Mouse (Mus musculus) MEL (cell line): ENCODE measurements at regions not wholly inside any gene's neighbourhood (a gene's known extent, or its start where the extent isn't known, plus 50 kb on each side); places are given as distances from the start of the nearest gene placed in this dataset.

Experiments used
- DNase-seq: peaks from one replicate; pipeline ENCODE4 v3.0.0; 2011; ENCODE audit warnings: low read depth, low spot score
- H3K27ac ChIP-seq: 2 replicates; pipeline ENCODE4 v1.5.1; 2012; ENCODE audit warnings: low read depth, mild to moderate bottlenecking, control low read depth, low read length, moderate library complexity; ENCODE audit not compliant: control insufficient read depth
- H3K27me3 ChIP-seq, 2 experiments: fragments of 150-350 bp in 1 of 2; sonication (generic) in 1 of 2; 2 replicates each; pipeline ENCODE4 v1.6.1; 2012; ENCODE audit warnings: low read length in 2 of 2, mild to moderate bottlenecking in 2 of 2, improper control_type of control experiment in 1 of 2, moderate library complexity in 1 of 2; ENCODE audit not compliant: insufficient read depth in 2 of 2, control insufficient read depth in 1 of 2
- H3K36me3 ChIP-seq, 2 experiments: 2 replicates each; pipeline ENCODE4 v1.6.1; 2012 to 2014; ENCODE audit warnings: low read length in 2 of 2, improper control_type of control experiment in 1 of 2, inconsistent platforms in 1 of 2, mild to moderate bottlenecking in 1 of 2; ENCODE audit not compliant: insufficient read depth in 2 of 2, control insufficient read depth in 1 of 2
- H3K4me1 ChIP-seq, 2 experiments: fragments of 150-350 bp in 1 of 2; sonication (generic) in 1 of 2; 2 replicates each; pipeline ENCODE4 v1.6.1; 2012; ENCODE audit warnings: low read length in 2 of 2, improper control_type of control experiment in 1 of 2, mild to moderate bottlenecking in 1 of 2; ENCODE audit not compliant: insufficient read depth in 2 of 2, control insufficient read depth in 1 of 2
- H3K4me3 ChIP-seq, 2 experiments: fragments of 150-350 bp in 1 of 2; sonication (generic) in 1 of 2; 2 replicates each; pipeline ENCODE4 v1.5.1; 2012; ENCODE audit warnings: low read depth in 2 of 2, low read length in 2 of 2, mild to moderate bottlenecking in 2 of 2, moderate library complexity in 2 of 2, control low read depth in 1 of 2, improper control_type of control experiment in 1 of 2; ENCODE audit not compliant: control insufficient read depth in 1 of 2, insufficient read depth in 1 of 2
- H3K79me2 ChIP-seq: 2 replicates; pipeline ENCODE4 v1.6.1; 2012; ENCODE audit warnings: mild to moderate bottlenecking, low read length, moderate library complexity; ENCODE audit not compliant: control insufficient read depth, poor library complexity, insufficient read depth
- H3K9ac ChIP-seq: 2 replicates; pipeline ENCODE4 v1.6.1; 2012; ENCODE audit warnings: low read depth, mild to moderate bottlenecking, control low read depth, low read length, moderate library complexity; ENCODE audit not compliant: control insufficient read depth, poor library complexity, severe bottlenecking
- H3K9me3 ChIP-seq: fragments of 150-350 bp; sonication (generic); replicated peaks from 2 replicates; pipeline ENCODE4 v1.6.1; 2012; ENCODE audit warnings: mild to moderate bottlenecking, low read length, improper control_type of control experiment, moderate library complexity; ENCODE audit not compliant: insufficient read depth
- BHLHE40 ChIP-seq: IDR thresholded peaks from 2 replicates; pipeline ENCODE4 v1.6.1; 2012; ENCODE audit warnings: low read depth, mild to moderate bottlenecking, inconsistent platforms, low read length, improper control_type of control experiment, borderline replicate concordance
- CHD2 ChIP-seq: IDR thresholded peaks from 2 replicates; pipeline ENCODE4 v1.6.1; 2011; ENCODE audit warnings: low read length, improper control_type of control experiment
- CTCF ChIP-seq, 3 experiments: IDR thresholded peaks in 2 of 3; conservative IDR thresholded peaks in 1 of 3; 2 replicates each; pipeline ENCODE4 v1.5.1; 2011 to 2012; ENCODE audit warnings: low read length in 3 of 3, low read depth in 2 of 3, mild to moderate bottlenecking in 2 of 3, improper control_type of control experiment in 1 of 3, inconsistent platforms in 1 of 3, mixed read lengths in 1 of 3, moderate library complexity in 1 of 3; ENCODE audit not compliant: control insufficient read depth in 1 of 3, insufficient read depth in 1 of 3, poor library complexity in 1 of 3, severe bottlenecking in 1 of 3
- ELF1 ChIP-seq: IDR thresholded peaks from 2 replicates; pipeline ENCODE4 v1.6.1; 2014; ENCODE audit warnings: low read depth, mild to moderate bottlenecking, inconsistent platforms, low read length, improper control_type of control experiment, moderate library complexity
- ETS1 ChIP-seq: IDR thresholded peaks from 2 replicates; pipeline ENCODE4 v1.6.1; 2012; ENCODE audit warnings: low read depth, mild to moderate bottlenecking, inconsistent platforms, low read length, improper control_type of control experiment, moderate library complexity
- GATA1 ChIP-seq: IDR thresholded peaks from 2 replicates; pipeline ENCODE4 v1.6.1; 2011; ENCODE audit warnings: low read depth, low read length, improper control_type of control experiment
- HCFC1 ChIP-seq: IDR thresholded peaks from 2 replicates; pipeline ENCODE4 v1.6.1; 2012; ENCODE audit warnings: low read depth, mild to moderate bottlenecking, inconsistent platforms, low read length, improper control_type of control experiment, moderate library complexity
- JUND ChIP-seq: IDR thresholded peaks from 2 replicates; pipeline ENCODE4 v1.6.1; 2011; ENCODE audit warnings: low read depth, mild to moderate bottlenecking, improper control_type of control experiment, low read length
- KAT2A ChIP-seq: conservative IDR thresholded peaks from 2 replicates; pipeline ENCODE4 v1.6.1; 2012; ENCODE audit warnings: low read depth, low read length, improper control_type of control experiment, inconsistent platforms
- MAX ChIP-seq: IDR thresholded peaks from 2 replicates; pipeline ENCODE4 v1.6.1; 2011; ENCODE audit warnings: low read length, improper control_type of control experiment
- MXI1 ChIP-seq: IDR thresholded peaks from 2 replicates; pipeline ENCODE4 v1.6.1; 2011; ENCODE audit warnings: mild to moderate bottlenecking, low read depth, low read length, improper control_type of control experiment
- MYB ChIP-seq: IDR thresholded peaks from 2 replicates; pipeline ENCODE4 v1.6.1; 2011; ENCODE audit warnings: mild to moderate bottlenecking, low read depth, low read length, improper control_type of control experiment
- NRF1 ChIP-seq: IDR thresholded peaks from 2 replicates; pipeline ENCODE4 v1.6.1; 2014; ENCODE audit warnings: low read depth, mild to moderate bottlenecking, inconsistent platforms, low read length, improper control_type of control experiment, moderate library complexity; ENCODE audit not compliant: poor library complexity, insufficient read depth, severe bottlenecking
- POLR2AphosphoS2 ChIP-seq: IDR thresholded peaks from 2 replicates; pipeline ENCODE4 v1.6.1; 2011; ENCODE audit warnings: low read length, improper control_type of control experiment
- POLR2AphosphoS5 ChIP-seq: IDR thresholded peaks from 2 replicates; pipeline ENCODE4 v1.6.1; 2012; ENCODE audit warnings: low read depth, borderline replicate concordance, mild to moderate bottlenecking, inconsistent platforms, low read length, moderate library complexity, mixed read lengths
- RCOR1 ChIP-seq: IDR thresholded peaks from 2 replicates; pipeline ENCODE4 v1.6.1; 2012; ENCODE audit warnings: low read depth, mild to moderate bottlenecking, inconsistent platforms, low read length, improper control_type of control experiment
- SIN3A ChIP-seq: IDR thresholded peaks from 2 replicates; pipeline ENCODE4 v1.6.1; 2012; ENCODE audit warnings: low read length, improper control_type of control experiment, inconsistent platforms
- SMC3 ChIP-seq: IDR thresholded peaks from 2 replicates; pipeline ENCODE4 v1.6.1; 2011; ENCODE audit warnings: low read depth, low read length, improper control_type of control experiment
- TAL1 ChIP-seq: IDR thresholded peaks from 2 replicates; pipeline ENCODE4 v1.6.1; 2012; ENCODE audit warnings: mild to moderate bottlenecking, inconsistent platforms, low read length, moderate library complexity, mixed read lengths
- TCF12 ChIP-seq: IDR thresholded peaks from 2 replicates; pipeline ENCODE4 v1.6.1; 2014; ENCODE audit warnings: low read depth, mild to moderate bottlenecking, inconsistent platforms, low read length, improper control_type of control experiment, moderate library complexity
- USF1 ChIP-seq: IDR thresholded peaks from 2 replicates; pipeline ENCODE4 v1.6.1; 2014; ENCODE audit warnings: low read depth, mild to moderate bottlenecking, inconsistent platforms, low read length, improper control_type of control experiment, moderate library complexity
- USF2 ChIP-seq, 2 experiments: IDR thresholded peaks; 2 replicates each; pipeline ENCODE4 v1.6.1; 2011 to 2012; ENCODE audit warnings: improper control_type of control experiment in 2 of 2, low read length in 2 of 2, borderline replicate concordance in 1 of 2, inconsistent platforms in 1 of 2, low read depth in 1 of 2, mild to moderate bottlenecking in 1 of 2; ENCODE audit not compliant: insufficient read depth in 1 of 2
- ZC3H11A ChIP-seq: IDR thresholded peaks from 2 replicates; pipeline ENCODE4 v1.6.1; 2012; ENCODE audit warnings: low read depth, mild to moderate bottlenecking, inconsistent platforms, low read length, improper control_type of control experiment
- ZKSCAN1 ChIP-seq: IDR thresholded peaks from 2 replicates; pipeline ENCODE4 v1.6.1; 2012; ENCODE audit warnings: low read depth, mild to moderate bottlenecking, inconsistent platforms, low read length, improper control_type of control experiment, moderate library complexity
- ZMIZ1 ChIP-seq: IDR thresholded peaks from 2 replicates; pipeline ENCODE4 v1.6.1; 2012; ENCODE audit warnings: low read depth, mild to moderate bottlenecking, inconsistent platforms, low read length, improper control_type of control experiment, moderate library complexity
- ZNF384 ChIP-seq: IDR thresholded peaks from 2 replicates; pipeline ENCODE4 v1.6.1; 2012; ENCODE audit warnings: low read depth, mild to moderate bottlenecking, inconsistent platforms, low read length, improper control_type of control experiment

DNA sequence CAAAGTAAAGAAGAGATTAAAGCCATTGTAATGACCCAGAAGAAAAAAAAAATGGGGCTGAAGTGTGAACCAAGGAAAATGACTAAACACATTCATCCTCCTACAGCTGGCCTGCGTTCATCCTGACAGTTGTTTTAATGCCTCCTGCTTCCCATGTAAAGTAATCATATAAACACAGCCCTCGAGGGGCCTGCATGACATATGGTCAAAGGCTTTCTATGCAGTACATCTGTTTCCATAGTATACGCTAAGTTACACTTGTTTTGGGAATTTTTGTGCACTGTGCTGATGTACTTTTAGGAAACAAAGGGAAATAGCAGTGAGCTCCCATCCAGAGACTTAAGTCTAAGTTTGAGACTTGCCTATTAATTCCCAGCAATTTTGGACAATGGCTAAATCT lies 63.3 kb upstream of the Parp8 start:
- H3K27me3 ChIP-seq = no peaks in the 10 kb centered on the region
- H3K9me3 ChIP-seq = no peaks in the 10 kb centered on the region
- H3K27ac ChIP-seq = no peak overlapping the region
- no peaks in the 10 kb centered on the region for H3K4me1 ChIP-seq
- no peaks in the 10 kb centered on the region for H3K36me3 ChIP-seq
- H3K9ac ChIP-seq = no peak overlapping the region
- H3K79me2 ChIP-seq = no peaks in the 10 kb centered on the region
- DNase-seq = no peak
- no peak overlapping the region for H3K4me3 ChIP-seq
- no peak for TF ChIP-seq BHLHE40
- no peak for TF ChIP-seq ETS1
- TF ChIP-seq CTCF (IDR thresholded peaks at IDR 0.05 in 2 of 3, conservative IDR thresholded peaks at IDR 0.05 in 1 of 3; ENCODE audit: control insufficient read depth in 1 of 3, insufficient read depth in 1 of 3, low read depth in 2 of 3, low read length in 3 of 3, poor library complexity in 1 of 3, severe bottlenecking in 1 of 3) = no peak

- no peak for DNase-seq
- H3K9me3 ChIP-seq = no peaks in the 10 kb centered on the region
- no peak overlapping the region for H3K9ac ChIP-seq
- H3K4me3 ChIP-seq = no peak overlapping the region
- no peaks in the 10 kb centered on the region for H3K36me3 ChIP-seq
- no peaks in the 10 kb centered on the region for H3K27me3 ChIP-seq
- H3K4me1 ChIP-seq = no peaks in the 10 kb centered on the region
- no peaks in the 10 kb centered on the region for H3K79me2 ChIP-seq
- TF ChIP-seq KAT2A (no peak), CTCF (IDR thresholded peaks at IDR 0.05 in 2 of 3, conservative IDR thresholded peaks at IDR 0.05 in 1 of 3; ENCODE audit: control insufficient read depth in 1 of 3, insufficient read depth in 1 of 3, low read depth in 2 of 3, low read length in 3 of 3, poor library complexity in 1 of 3, severe bottlenecking in 1 of 3) (no peak), MAX (no peak), USF2 (IDR thresholded peaks at IDR 0.05; ENCODE audit: borderline replicate concordance in 1 of 2, insufficient read depth in 1 of 2, low read depth in 1 of 2, low read length in 2 of 2) (no peak), NRF1 (no peak), GATA1 (no peak), BHLHE40 (no peak), ZNF384 (no peak), SMC3 (no peak), RCOR1 (no peak), USF1 (no peak), CHD2 (no peak)
- no peak overlapping the region for H3K27ac ChIP-seq
These were observed 57.4 kb upstream of the Parp8 start for GRCm38 (mm10) chr13:117082758-117083157.

GRCm38 (mm10) chr13:117079316-117079715 lies 54.0 kb upstream of the Parp8 start:
- Histone ChIP-seq H3K36me3 (no peaks in the 10 kb centered on the region), H3K9ac (no peak overlapping the region)
- TF ChIP-seq TAL1 (no peak), MYB (no peak), ELF1 (no peak), JUND (no peak), GATA1 (no peak), POLR2AphosphoS5 (no peak), MAX (no peak), SIN3A (no peak), TCF12 (no peak), CHD2 (no peak), HCFC1 (no peak), ZKSCAN1 (no peak), MXI1 (no peak), POLR2AphosphoS2 (no peak), ZMIZ1 (no peak), ZC3H11A (no peak)

More at GRCm38 (mm10) chr13:117079316-117079715, 54.0 kb upstream of the Parp8 start:
- no peaks in the 10 kb centered on the region for H3K79me2 ChIP-seq
- H3K4me3 ChIP-seq = no peak overlapping the region
- H3K9me3 ChIP-seq = no peaks in the 10 kb centered on the region
- DNase-seq = no peak
- H3K27me3 ChIP-seq = no peaks in the 10 kb centered on the region
- no peaks in the 10 kb centered on the region for H3K4me1 ChIP-seq
- H3K27ac ChIP-seq = no peak overlapping the region
